Mouse (Mus musculus): Measurements from ENCODE around the gene Pgs1. TPM values are rescaled to one million over a fixed set of nuclear protein-coding genes. Genes with fewer than 3 reads are reported as not detected.

Gene Pgs1
- polyA plus RNA-seq (2015; fragmentation: Nextera tagmentation; extraction: Ambion mirVana): 47.4 and 47.6 TPM in 2 replicates

- H3K9me3 ChIP-seq: no peaks in the 10 kb centered on the region
- ATAC-seq (ENCODE audit: low FRiP score): peak; percentile 91
- peak within 1 kb of the TSS; percentile 100 for H3K4me3 ChIP-seq
- peaks cover 49% of the 10 kb centered on the region for H3K4me1 ChIP-seq (replicated peaks)
- no peaks in the 10 kb centered on the region for H3K36me3 ChIP-seq
- no peaks in the 10 kb centered on the region for H3K27me3 ChIP-seq
- H3K27ac ChIP-seq: peak within 1 kb of the TSS; percentile 95
- peak within 1 kb of the TSS; percentile 97 for H3K9ac ChIP-seq
- WGBS: 5% methylated on average over 47 of the region's 51 CpGs
- H3K4me2 ChIP-seq: peak within 1 kb of the TSS; percentile 85
These were observed at the start of gene Pgs1 for GRCm38 (mm10) chr11:117986126-117987031. Gene Pgs1, plus strand, starts transcription at chr11:117986292.

GRCm38 (mm10) chr11:117939004-117939730 lies 46.9 kb upstream of the Pgs1 start:
- H3K4me3 ChIP-seq: no peak overlapping the region
- peaks cover 30% of the 10 kb centered on the region for H3K27me3 ChIP-seq
- H3K4me2 ChIP-seq: peak overlapping the region; percentile 16; the same call in 1 of the 2 replicates
- ATAC-seq (ENCODE audit: low FRiP score): no peak
- WGBS: 10% methylated on average over 4 of the region's 4 CpGs
- no peak overlapping the region for H3K9ac ChIP-seq
- no peaks in the 10 kb centered on the region for H3K36me3 ChIP-seq
- peaks cover 47% of the 10 kb centered on the region for H3K4me1 ChIP-seq (replicated peaks)
- H3K9me3 ChIP-seq: no peaks in the 10 kb centered on the region
- H3K27ac ChIP-seq: peak overlapping the region; percentile 72; the same call in 1 of the 2 replicates

DNA sequence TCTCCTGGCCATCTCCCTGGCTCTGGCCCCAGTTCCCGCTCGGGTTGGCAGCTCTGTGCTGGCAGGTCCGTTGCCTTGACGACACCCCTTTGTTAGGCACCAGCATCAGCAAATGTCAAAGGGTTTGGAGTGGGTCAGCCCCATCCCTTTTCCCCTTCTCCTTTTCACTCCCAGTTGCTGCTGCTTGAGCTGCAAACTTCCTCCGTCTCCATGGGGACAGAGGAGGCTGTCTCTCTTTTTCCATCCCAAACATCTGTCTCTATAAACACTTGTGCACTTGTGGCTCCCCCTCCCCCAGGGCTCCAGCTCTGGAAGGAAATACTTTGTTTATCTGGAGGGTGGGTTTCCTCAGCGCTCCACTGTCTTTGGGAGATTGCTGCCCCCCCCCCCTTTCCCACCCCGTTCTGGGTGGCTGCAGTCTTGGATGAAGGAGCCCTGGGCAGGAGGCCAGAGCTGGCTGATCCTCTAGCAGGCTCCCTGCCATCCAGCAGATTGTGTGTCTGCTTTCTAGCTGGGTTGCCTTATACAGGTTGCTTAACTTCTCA lies 46.3 kb upstream of the Pgs1 start:
- H3K4me3 ChIP-seq: no peak overlapping the region
- no peaks in the 10 kb centered on the region for H3K9me3 ChIP-seq
- peak overlapping the region; percentile 16 for H3K4me2 ChIP-seq
- peaks cover 26% of the 10 kb centered on the region for H3K27me3 ChIP-seq
- peak overlapping the region; percentile 72 for H3K27ac ChIP-seq
- 0% methylated on average over 7 of the region's 7 CpGs for WGBS
- H3K9ac ChIP-seq: peak overlapping the region; percentile 3; the same call in 1 of the 2 replicates
- peak; percentile 89 for ATAC-seq (ENCODE audit: low FRiP score)
- peaks cover 47% of the 10 kb centered on the region for H3K4me1 ChIP-seq (replicated peaks)
- no peaks in the 10 kb centered on the region for H3K36me3 ChIP-seq

GRCm38 (mm10) chr11:117940881-117941280 lies 45.2 kb upstream of the Pgs1 start:
- WGBS: 89% methylated on average over 6 of the region's 6 CpGs
- H3K27me3 ChIP-seq: peaks cover 15% of the 10 kb centered on the region
- H3K4me2 ChIP-seq: no peak overlapping the region
- no peak overlapping the region for H3K9ac ChIP-seq
- no peaks in the 10 kb centered on the region for H3K9me3 ChIP-seq
- ATAC-seq (ENCODE audit: low FRiP score): no peak
- no peak overlapping the region for H3K4me3 ChIP-seq
- no peak overlapping the region for H3K27ac ChIP-seq
- H3K4me1 ChIP-seq (replicated peaks): peaks cover 42% of the 10 kb centered on the region
- H3K36me3 ChIP-seq: no peaks in the 10 kb centered on the region

DNA sequence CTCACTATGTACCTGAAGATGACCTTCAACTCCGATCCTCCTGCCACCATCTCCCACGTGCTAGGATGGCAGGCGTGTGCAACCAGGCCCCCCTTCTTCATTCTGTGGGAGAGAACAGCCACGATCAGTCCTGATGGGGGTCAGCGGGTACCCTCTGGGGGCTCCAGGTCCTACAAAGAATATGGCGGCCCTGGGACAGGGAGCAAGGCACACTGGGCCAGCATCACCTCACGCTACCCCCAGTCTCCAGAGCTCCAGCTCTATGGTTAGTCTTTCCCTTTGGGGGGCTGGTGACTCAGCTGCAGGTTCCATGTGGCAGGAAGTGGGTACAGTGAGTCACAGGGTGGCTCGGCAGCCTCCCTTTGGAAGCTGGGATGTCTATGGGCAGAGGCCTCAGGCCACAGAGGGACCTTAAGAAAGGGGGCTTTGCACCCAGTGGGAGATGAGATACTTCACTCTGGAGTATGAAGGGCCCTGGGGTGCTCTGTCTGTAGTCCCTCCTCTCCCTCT lies 44.7 kb upstream of the Pgs1 start:
- Histone ChIP-seq H3K36me3 (no peaks in the 10 kb centered on the region), H3K9ac (no peak overlapping the region)
- 85% methylated on average over 8 of the region's 8 CpGs for WGBS

GRCm38 (mm10) chr11:117941848-117942247 lies 44.2 kb upstream of the Pgs1 start:
- H3K4me2 ChIP-seq: no peak overlapping the region
- H3K36me3 ChIP-seq: no peaks in the 10 kb centered on the region
- 10% methylated on average over 4 of the region's 4 CpGs for WGBS
- H3K9me3 ChIP-seq: no peaks in the 10 kb centered on the region
- peaks cover 10% of the 10 kb centered on the region; the same call in 1 of the 2 replicates for H3K27me3 ChIP-seq
- no peak overlapping the region for H3K9ac ChIP-seq
- no peak for ATAC-seq (ENCODE audit: low FRiP score)
- H3K27ac ChIP-seq: no peak overlapping the region
- H3K4me1 ChIP-seq (replicated peaks): peaks cover 34% of the 10 kb centered on the region
- H3K4me3 ChIP-seq: no peak overlapping the region

More for the DNA sequence above, 44.7 kb upstream of the Pgs1 start:
- H3K4me2 ChIP-seq: no peak overlapping the region
- H3K27me3 ChIP-seq: peaks cover 10% of the 10 kb centered on the region
- no peaks in the 10 kb centered on the region for H3K9me3 ChIP-seq
- H3K27ac ChIP-seq: no peak overlapping the region
- no peak for ATAC-seq (ENCODE audit: low FRiP score)
- peaks cover 37% of the 10 kb centered on the region for H3K4me1 ChIP-seq (replicated peaks)
- no peak overlapping the region for H3K4me3 ChIP-seq

GRCm38 (mm10) chr11:117946195-117946979 lies 39.7 kb upstream of the Pgs1 start:
- Histone ChIP-seq H3K27me3 (peaks cover 35% of the 10 kb centered on the region), H3K4me1 (replicated peaks) (peaks cover 20% of the 10 kb centered on the region)
- no peak for ATAC-seq (ENCODE audit: low FRiP score)

DNA sequence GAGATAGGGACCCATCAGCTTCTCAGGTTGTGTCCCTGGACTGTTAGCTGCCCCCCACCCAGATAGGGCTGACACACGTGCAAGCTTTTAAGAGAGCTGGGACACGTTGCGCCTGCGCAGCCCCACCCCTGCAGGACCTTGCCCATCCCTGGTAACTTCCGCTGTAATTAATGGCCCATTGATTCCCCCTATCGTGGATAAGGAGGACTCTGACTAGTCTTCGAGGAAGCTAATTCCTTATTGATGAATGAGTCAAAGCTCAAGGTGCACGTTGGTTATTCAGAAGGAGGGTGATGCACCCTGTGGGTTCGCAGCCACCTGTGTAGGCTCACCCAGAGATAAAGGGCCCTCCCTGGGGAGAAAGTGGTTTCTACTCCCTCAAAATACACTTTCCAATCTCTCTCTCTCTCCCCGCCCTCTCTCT lies 39.1 kb upstream of the Pgs1 start:
- H3K4me3 ChIP-seq: no peak overlapping the region
- H3K4me1 ChIP-seq (replicated peaks): peaks cover 14% of the 10 kb centered on the region
- no peak for ATAC-seq (ENCODE audit: low FRiP score)

More at GRCm38 (mm10) chr11:117946195-117946979, 39.7 kb upstream of the Pgs1 start:
- no peaks in the 10 kb centered on the region for H3K9me3 ChIP-seq
- no peaks in the 10 kb centered on the region for H3K36me3 ChIP-seq
- no peak overlapping the region for H3K27ac ChIP-seq
- H3K4me2 ChIP-seq: no peak overlapping the region
- WGBS: 83% methylated on average over 11 of the region's 11 CpGs
- H3K4me3 ChIP-seq: no peak overlapping the region
- H3K9ac ChIP-seq: no peak overlapping the region

GRCm38 (mm10) chr11:117949392-117950091 lies 36.5 kb upstream of the Pgs1 start:
- no peaks in the 10 kb centered on the region for H3K36me3 ChIP-seq
- peaks cover 44% of the 10 kb centered on the region for H3K27me3 ChIP-seq
- H3K9ac ChIP-seq: peak overlapping the region; percentile 60
- ATAC-seq (ENCODE audit: low FRiP score): peak; percentile 76
- peak overlapping the region; percentile 17 for H3K4me3 ChIP-seq
- H3K9me3 ChIP-seq: no peaks in the 10 kb centered on the region
- H3K27ac ChIP-seq: no peak overlapping the region
- 2% methylated on average over 49 of the region's 49 CpGs for WGBS
- peak overlapping the region; percentile 54 for H3K4me2 ChIP-seq
- peaks cover 19% of the 10 kb centered on the region for H3K4me1 ChIP-seq (replicated peaks)

More for the DNA sequence above, 39.1 kb upstream of the Pgs1 start:
- Histone ChIP-seq H3K9me3 (no peaks in the 10 kb centered on the region), H3K36me3 (no peaks in the 10 kb centered on the region), H3K4me2 (no peak overlapping the region), H3K27me3 (peaks cover 40% of the 10 kb centered on the region), H3K9ac (no peak overlapping the region), H3K27ac (no peak overlapping the region)
- WGBS: 80% methylated on average over 10 of the region's 10 CpGs

- Histone ChIP-seq H3K9me3 (no peaks in the 10 kb centered on the region), H3K27ac (no peak overlapping the region), H3K36me3 (no peaks in the 10 kb centered on the region), H3K27me3 (peaks cover 44% of the 10 kb centered on the region), H3K4me1 (replicated peaks) (peaks cover 32% of the 10 kb centered on the region), H3K4me2 (no peak overlapping the region), H3K4me3 (no peak overlapping the region), H3K9ac (no peak overlapping the region)
- no peak for ATAC-seq (ENCODE audit: low FRiP score)
- WGBS: 87% methylated on average over 6 of the region's 6 CpGs
These were observed 34.7 kb upstream of the Pgs1 start for GRCm38 (mm10) chr11:117951391-117951790.
